Mouse (Mus musculus): ENCODE measurements at regions not wholly inside any gene's neighbourhood (a gene's known extent, or its start where the extent isn't known, plus 50 kb on each side); places are given as distances from the start of the nearest gene placed in this dataset.

- no peak overlapping the region for H3K4me2 ChIP-seq (ENCODE audit: low read depth, low read length, severe bottlenecking)
- H3K27ac ChIP-seq (ENCODE audit: low read depth, low read length): no peak overlapping the region
- no peak overlapping the region for H3K9ac ChIP-seq (ENCODE audit: low read length)
- H3K27me3 ChIP-seq (ENCODE audit: control insufficient read depth, insufficient read depth, low read length): no peaks in the 10 kb centered on the region
- H3K36me3 ChIP-seq (ENCODE audit: control insufficient read depth, insufficient read depth, low read length): no peaks in the 10 kb centered on the region
- H3K4me1 ChIP-seq (replicated peaks; ENCODE audit: control insufficient read depth, insufficient read depth, low read length): no peaks in the 10 kb centered on the region
- no peak overlapping the region for H3K4me3 ChIP-seq (ENCODE audit: low read depth, low read length)
- WGBS: 80% methylated on average over 3 of the region's 3 CpGs
- H3K9me3 ChIP-seq (ENCODE audit: control insufficient read depth, low read length): no peaks in the 10 kb centered on the region
- ATAC-seq (replicated peaks; ENCODE audit: low FRiP score) (no peak), DNase-seq (ENCODE audit: low spot score) (no peak)
Measured at GRCm38 (mm10) chr4:51686651-51687050, 470.2 kb downstream of the Cylc2 start.
